Mouse (Mus musculus) small intestine, adult 2 months (tissue): ENCODE results near the gene Zfp109.

Experiments used
- CTCF ChIP-seq: fragments of 200-500 bp; IDR thresholded peaks from 2 replicates; pipeline ENCODE4 v1.5.1; 2012; ENCODE audit warnings: low read depth, mild to moderate bottlenecking, control low read depth, inconsistent platforms, low read length, moderate library complexity, mixed read lengths; ENCODE audit not compliant: insufficient replicate concordance, insufficient read length; ENCODE audit errors: extremely low read depth
- POLR2A ChIP-seq: fragments of 200-500 bp; IDR thresholded peaks from 2 replicates; pipeline ENCODE4 v1.6.1; 2012; ENCODE audit warnings: low read depth, mild to moderate bottlenecking, control low read depth, inconsistent platforms, low read length, moderate library complexity

GRCm38 (mm10) chr7:24254633-24255474 is 17.5 kb upstream of the Zfp109 start, which contains the start of gene Zfp108:
- TF ChIP-seq POLR2A, result no peak; the same call in 1 of the 2 replicates
- no peak for TF ChIP-seq CTCF
